Mouse (Mus musculus) layer of hippocampus, postnatal 14 days (tissue): ENCODE measurements at regions not wholly inside any gene's neighbourhood (a gene's known extent, or its start where the extent isn't known, plus 50 kb on each side); places are given as distances from the start of the nearest gene placed in this dataset.

Experiments used
- DNase-seq, 2 experiments: peaks; one replicate each; pipeline ENCODE4 v3.0.0; 2021 to 2022; ENCODE audit warnings: low spot score in 2 of 2, mixed read lengths in 1 of 2

- no peak for DNase-seq
Observed at GRCm38 (mm10) chr1:88878831-88879230, 176.8 kb upstream of the Arl4c start.

GRCm38 (mm10) chr1:88879367-88879766, 177.3 kb upstream of the Arl4c start:
- DNase-seq, result no peak

- no peak for DNase-seq
Observed at GRCm38 (mm10) chr1:88891041-88891440, 179.2 kb upstream of the Sh3bp4 start.

- no peak for DNase-seq
Observed at GRCm38 (mm10) chr1:88902426-88902825, 167.8 kb upstream of the Sh3bp4 start.

GRCm38 (mm10) chr1:88907766-88908463, 162.3 kb upstream of the Sh3bp4 start:
- DNase-seq, result no peak

GRCm38 (mm10) chr1:88908683-88909082, 161.5 kb upstream of the Sh3bp4 start:
- no peak for DNase-seq

GRCm38 (mm10) chr1:88909314-88909713, 160.9 kb upstream of the Sh3bp4 start:
- no peak for DNase-seq

GRCm38 (mm10) chr1:88909864-88910573, 160.2 kb upstream of the Sh3bp4 start:
- peak in 1 of 2 experiments; percentile 34 for DNase-seq

GRCm38 (mm10) chr1:88911724-88912123, 158.5 kb upstream of the Sh3bp4 start:
- DNase-seq, result no peak

- DNase-seq, result peak; percentile 25 to 28
Observed at GRCm38 (mm10) chr1:88916531-88917050, 153.6 kb upstream of the Sh3bp4 start.

GRCm38 (mm10) chr1:88921401-88921800, 148.8 kb upstream of the Sh3bp4 start:
- no peak for DNase-seq

GRCm38 (mm10) chr1:88923791-88924581, 146.2 kb upstream of the Sh3bp4 start:
- DNase-seq, result peak in 1 of 2 experiments; percentile 40

GRCm38 (mm10) chr1:88935191-88935590, 135.0 kb upstream of the Sh3bp4 start:
- no peak for DNase-seq

- no peak for DNase-seq
Observed at GRCm38 (mm10) chr1:88935779-88936178, 134.4 kb upstream of the Sh3bp4 start.

GRCm38 (mm10) chr1:88937327-88937726, 132.9 kb upstream of the Sh3bp4 start:
- no peak for DNase-seq

- DNase-seq, result no peak
Observed at GRCm38 (mm10) chr1:88938458-88938857, 131.8 kb upstream of the Sh3bp4 start.

GRCm38 (mm10) chr1:88943039-88943438, 127.2 kb upstream of the Sh3bp4 start:
- DNase-seq, result no peak

GRCm38 (mm10) chr1:88945868-88946267, 124.3 kb upstream of the Sh3bp4 start:
- DNase-seq, result no peak

- no peak for DNase-seq
Observed at GRCm38 (mm10) chr1:88946374-88946773, 123.8 kb upstream of the Sh3bp4 start.

- DNase-seq, result no peak
Observed at GRCm38 (mm10) chr1:88949911-88950310, 120.3 kb upstream of the Sh3bp4 start.

- no peak for DNase-seq
Observed at GRCm38 (mm10) chr1:88953516-88953915, 116.7 kb upstream of the Sh3bp4 start.

- DNase-seq, result no peak
Observed at GRCm38 (mm10) chr1:88954784-88955183, 115.4 kb upstream of the Sh3bp4 start.
